Mouse (Mus musculus) E14TG2a.4 (cell line): ENCODE data around the gene Mlana.

Source experiments
- CTCF ChIP-seq: conservative IDR thresholded peaks from 2 replicates; pipeline ENCODE4 v1.5.1; 2014; ENCODE audit warnings: low read length
- NANOG ChIP-seq: IDR thresholded peaks from 2 replicates; pipeline ENCODE4 v1.6.1; 2014; ENCODE audit warnings: borderline replicate concordance, low read length, mixed read lengths

DNA sequence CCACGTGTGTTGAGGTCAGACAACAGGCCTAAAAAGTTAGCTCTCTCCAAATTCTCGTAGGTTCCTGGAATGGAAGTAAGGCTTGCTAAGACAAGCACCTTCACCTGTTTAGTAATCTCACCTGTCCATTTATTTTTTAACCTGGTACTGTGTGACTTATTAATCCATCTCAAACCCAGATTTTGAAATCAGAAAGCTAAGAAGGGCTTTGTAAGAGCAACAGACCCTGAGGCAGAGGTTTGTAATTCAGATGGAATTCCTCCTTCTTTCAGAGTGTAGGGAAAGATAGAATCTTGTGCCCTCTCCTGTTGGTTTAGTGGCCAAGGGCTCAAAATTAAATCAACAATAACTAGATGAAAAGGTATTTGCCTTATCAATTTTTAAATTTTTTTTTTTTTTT lies 26.5 kb upstream of the Mlana start:
- no peak for TF ChIP-seq CTCF
- no peak for TF ChIP-seq NANOG
